8 mouse cellular contexts compared by ENCODE assay signal in genomic region chr4:149049351-149050159, GRCm38 (mm10). TPM values are rescaled to one million over a fixed set of nuclear protein-coding genes. Genes with fewer than 3 reads are reported as not detected.
DNase-seq lines count a peak whose midpoint lies in the region; ATAC-seq and TF ChIP-seq lines count a peak whose summit lies in the region.

No protein-coding gene starts in this region.

- no peaks in the 10 kb centered on the region for H3K9me3 ChIP-seq in forebrain, embryonic 14.5 days (replicated peaks; ENCODE audit: control insufficient read depth, low read length)
- no peaks in the 10 kb centered on the region for H3K9me3 ChIP-seq in lung, postnatal 0 days (ENCODE audit: low read length)
- H3K9me3 ChIP-seq in stomach, embryonic 16.5 days (replicated peaks; ENCODE audit: control insufficient read depth, low read length) = no peaks in the 10 kb centered on the region

- peak overlapping the region; percentile 9; the same call in 1 of the 2 replicates for H3K9ac ChIP-seq in forebrain, embryonic 14.5 days (ENCODE audit: low read length)
- no peak overlapping the region for H3K9ac ChIP-seq in lung, postnatal 0 days (replicated peaks; ENCODE audit: low read depth)
- peak overlapping the region; percentile 9 for H3K9ac ChIP-seq in stomach, embryonic 16.5 days (ENCODE audit: low read length)

- DNase-seq in urinary bladder, adult 18-20 months (ENCODE audit: low spot score in 2 of 2) = peak; percentile 19 to 25
- DNase-seq in urinary bladder, postnatal 4 days (ENCODE audit: low spot score in 2 of 2) = no peak
- DNase-seq in forebrain, embryonic 14.5 days (ENCODE audit: low spot score) = peak; percentile 65
- peak; percentile 66 for DNase-seq in kidney, adult 11 months
- peak; percentile 79 for DNase-seq in lung, postnatal 0 days (ENCODE audit: low spot score)
- DNase-seq in right cerebral cortex, postnatal 10 days (ENCODE audit: low spot score in 2 of 2) = no peak
- no peak for DNase-seq in gastrocnemius, postnatal 14 days

- H3K4me2 ChIP-seq in forebrain, embryonic 14.5 days (ENCODE audit: low read length) = peak overlapping the region; percentile 20
- H3K4me2 ChIP-seq in lung, postnatal 0 days (replicated peaks; ENCODE audit: low read depth, low read length) = peak overlapping the region; percentile 29
- peak overlapping the region; percentile 37 for H3K4me2 ChIP-seq in stomach, embryonic 16.5 days (ENCODE audit: low read depth, low read length)

- no peak for TF ChIP-seq CTCF in lung, postnatal 0 days (IDR thresholded peaks at IDR 0.05)

- H3K4me1 ChIP-seq in forebrain, embryonic 14.5 days (ENCODE audit: control insufficient read depth, insufficient read depth, low read length) = peaks cover 19% of the 10 kb centered on the region
- 0 out of 2 replicates have a peak, but pooled peaks cover 12% of the 10 kb centered on the region for H3K4me1 ChIP-seq in lung, postnatal 0 days (ENCODE audit: insufficient read depth, low read depth, low read length)
- peaks cover 31% of the 10 kb centered on the region for H3K4me1 ChIP-seq in stomach, embryonic 16.5 days (ENCODE audit: control insufficient read depth, insufficient read depth, low read length)

- WGBS in forebrain, embryonic 14.5 days = 2% methylated on average over 16 of the region's 16 CpGs
- WGBS in lung, postnatal 0 days = 12% methylated on average over 16 of the region's 16 CpGs
- WGBS in stomach, embryonic 16.5 days = 14% methylated on average over 16 of the region's 16 CpGs

- H3K4me3 ChIP-seq in forebrain, embryonic 14.5 days (ENCODE audit: low read depth, low read length) = no peak overlapping the region
- no peak overlapping the region for H3K4me3 ChIP-seq in lung, postnatal 0 days (ENCODE audit: low read depth, low read length)
- H3K4me3 ChIP-seq in stomach, embryonic 16.5 days (replicated peaks; ENCODE audit: low read length) = 0 out of 2 replicates have a peak overlapping the region, but pooled peaks have one; percentile 6

- no peak; the same call in 1 of the 2 replicates for TF ChIP-seq EP300 in lung, postnatal 0 days (IDR thresholded peaks at IDR 0.05)

- no peak overlapping the region; the same call in 1 of the 2 replicates for H3K27ac ChIP-seq in forebrain, embryonic 14.5 days (ENCODE audit: low read depth, low read length)
- H3K27ac ChIP-seq in lung, postnatal 0 days (ENCODE audit: low read length) = peak overlapping the region; percentile 34
- peak overlapping the region; percentile 66 for H3K27ac ChIP-seq in stomach, embryonic 16.5 days (ENCODE audit: low read length)

- ATAC-seq in forebrain, embryonic 14.5 days = peak; percentile 68
- ATAC-seq in lung, postnatal 0 days = peak; percentile 86
- ATAC-seq in stomach, embryonic 16.5 days (ENCODE audit: insufficient read depth, low FRiP score) = peak; percentile 86

- intact Hi-C loops in gastrocnemius, postnatal 14 days (cut with DNase I; ENCODE audit: low total_unique reads) = loop anchor here (10.0 kb wide), 1 partner anchor 135 kb away; no protein-coding TSS in a partner anchor

- H3K36me3 ChIP-seq in forebrain, embryonic 14.5 days (ENCODE audit: control insufficient read depth, insufficient read depth, low read length) = no peaks in the 10 kb centered on the region
- H3K36me3 ChIP-seq in lung, postnatal 0 days (ENCODE audit: insufficient read depth, low read length) = no peaks in the 10 kb centered on the region
- no peaks in the 10 kb centered on the region for H3K36me3 ChIP-seq in stomach, embryonic 16.5 days (ENCODE audit: control insufficient read depth, insufficient read depth, low read length)

- H3K27me3 ChIP-seq in forebrain, embryonic 14.5 days (replicated peaks; ENCODE audit: control insufficient read depth, insufficient read depth, low read length) = no peaks in the 10 kb centered on the region
- H3K27me3 ChIP-seq in lung, postnatal 0 days (replicated peaks; ENCODE audit: insufficient read depth, low read length) = no peaks in the 10 kb centered on the region
- H3K27me3 ChIP-seq in stomach, embryonic 16.5 days (ENCODE audit: control insufficient read depth, insufficient read depth, low read length) = no peaks in the 10 kb centered on the region

RNA-seq across cellular contexts. Expression of gene Pex14, which starts 50.1 kb away (rescaled TPM):
- 30.7 and 43.1 TPM in 2 replicates for polyA plus RNA-seq in forebrain, embryonic 14.5 days (2014; fragmentation: Nextera tagmentation; extraction: Ambion mirVana)
- polyA plus RNA-seq in lung, postnatal 0 days (2015; fragmentation: Nextera tagmentation; extraction: Ambion mirVana) = 38.9 TPM in 2 replicates
- 49.8 and 51.2 TPM in 2 replicates for polyA plus RNA-seq in stomach, embryonic 16.5 days (2015; fragmentation: Nextera tagmentation; extraction: Ambion mirVana)
- total RNA-seq in gastrocnemius, postnatal 14 days (2021) = 10 to 100 TPM; 19.4 to 20.5 TPM

RNA-seq across cellular contexts. Expression of gene Dffa, which starts 54.4 kb away (rescaled TPM):
- polyA plus RNA-seq in forebrain, embryonic 14.5 days (2014; fragmentation: Nextera tagmentation; extraction: Ambion mirVana) = 17.8 and 20.6 TPM in 2 replicates
- 21.5 and 22.8 TPM in 2 replicates for polyA plus RNA-seq in lung, postnatal 0 days (2015; fragmentation: Nextera tagmentation; extraction: Ambion mirVana)
- 32.3 and 35.8 TPM in 2 replicates for polyA plus RNA-seq in stomach, embryonic 16.5 days (2015; fragmentation: Nextera tagmentation; extraction: Ambion mirVana)
- 10 to 100 TPM; 43.4 to 47.4 TPM for total RNA-seq in gastrocnemius, postnatal 14 days (2021)

Comparison
In these comparisons a context has a peak if more than half of its experiments do, and no peak if none do; other contexts are left out.
1. DNase-seq: peak in urinary bladder, adult 18-20 months (2 of 2), forebrain, embryonic 14.5 days (single experiment), kidney, adult 11 months (single experiment) and lung, postnatal 0 days (single experiment); none in urinary bladder, postnatal 4 days (0 of 2), right cerebral cortex, postnatal 10 days (0 of 2) and gastrocnemius, postnatal 14 days (single experiment).
2. Peak in every context shown above with its lines, with median percentiles within 50 percentile points of each other: ATAC-seq and H3K4me2 ChIP-seq.